Mouse (Mus musculus) mesoderm, embryonic 11.5 days (tissue): ENCODE measurements around the gene Prr18.

Experiments used
- DNase-seq: peaks from one replicate; pipeline ENCODE4 v3.0.0-alpha.2; 2012; ENCODE audit warnings: low read depth, low spot score

The Prr18 gene

GRCm38 (mm10) chr17:8340407-8341359 is 3.4 kb downstream of the Prr18 start:
- peak; percentile 41 for DNase-seq

- no peak for DNase-seq
Measured at GRCm38 (mm10) chr17:8341360-8341963, 4.2 kb downstream of the Prr18 start.

GRCm38 (mm10) chr17:8342706-8343105 is 5.4 kb downstream of the Prr18 start:
- DNase-seq: no peak

DNA sequence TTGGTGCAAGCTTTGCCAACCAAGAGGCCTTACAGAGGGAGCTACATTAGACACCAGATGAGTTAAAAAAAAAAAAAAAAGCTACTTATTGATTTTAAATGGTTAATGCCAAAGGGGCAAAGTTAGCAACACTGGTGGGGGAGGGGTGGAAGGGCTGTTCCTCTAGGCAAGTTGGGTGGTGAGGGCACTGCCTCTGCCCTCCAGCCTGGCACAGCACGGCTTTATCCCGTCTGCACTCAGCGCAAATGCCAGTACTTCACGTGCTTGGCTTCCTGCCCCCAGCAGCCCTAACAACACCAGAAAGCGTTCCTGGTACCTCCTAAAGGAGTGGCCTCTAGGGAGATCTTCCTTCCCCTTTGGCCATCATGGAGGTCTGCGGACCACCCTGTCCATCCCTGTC is 6.2 kb downstream of the Prr18 start:
- no peak for DNase-seq

DNA sequence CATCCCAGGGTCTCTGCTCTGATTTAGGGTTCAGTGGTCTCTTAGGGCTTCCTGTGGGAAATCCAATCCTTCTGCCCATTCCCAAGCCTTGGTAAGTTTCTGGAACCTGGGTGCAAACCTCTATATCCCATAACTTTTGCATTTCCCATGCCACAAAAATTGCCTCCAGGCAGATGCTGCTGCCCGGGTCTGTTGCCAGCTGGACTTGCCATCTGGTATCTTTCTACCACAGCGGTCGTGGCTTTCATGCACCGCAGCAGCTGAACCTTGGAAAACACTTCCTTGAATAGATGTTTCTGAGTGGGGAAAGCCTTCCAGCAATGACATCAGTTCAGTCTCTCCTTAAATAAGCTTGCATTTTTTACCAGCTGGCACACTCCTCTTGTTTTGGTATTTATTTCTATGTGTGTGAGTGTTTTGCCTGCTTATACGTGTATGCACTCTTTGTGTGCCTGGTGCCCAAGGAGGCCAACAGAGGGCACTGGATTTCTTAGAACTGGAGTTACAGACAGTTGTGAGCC is 10.6 kb downstream of the Prr18 start:
- DNase-seq: no peak

- DNase-seq: no peak
Measured at GRCm38 (mm10) chr17:8348941-8349340, 11.7 kb downstream of the Prr18 start.

GRCm38 (mm10) chr17:8351088-8351487 is 13.8 kb downstream of the Prr18 start:
- DNase-seq: no peak

DNA sequence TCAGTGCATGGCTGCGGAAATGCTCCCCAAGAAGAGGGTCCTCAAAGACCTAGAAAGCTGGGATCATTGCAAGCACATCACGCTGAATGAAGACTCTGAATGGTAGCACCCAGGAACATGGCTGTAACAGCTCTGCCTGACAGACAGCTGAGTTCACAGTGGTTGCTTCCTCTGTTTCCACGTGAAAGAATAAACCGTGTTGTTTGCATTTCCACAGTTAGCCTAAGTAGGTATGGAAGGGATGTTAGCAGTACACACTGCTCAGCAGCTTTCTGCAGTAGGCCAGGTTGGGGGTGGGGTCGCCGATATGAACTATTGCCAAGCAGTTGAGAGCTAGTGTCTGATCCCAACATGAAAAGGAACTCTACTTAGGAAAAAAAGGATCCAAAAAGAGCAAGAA is 18.4 kb downstream of the Prr18 start, which contains the start of gene T2:
TSS of gene T2 (plus strand) at position 301 of the 400 bp plus-strand sequence.
- no peak for DNase-seq

- no peak for DNase-seq
Measured at GRCm38 (mm10) chr17:8357498-8357897, 20.2 kb downstream of the Prr18 start.

- DNase-seq: no peak
Measured at GRCm38 (mm10) chr17:8360876-8361275, 23.6 kb downstream of the Prr18 start.

DNA sequence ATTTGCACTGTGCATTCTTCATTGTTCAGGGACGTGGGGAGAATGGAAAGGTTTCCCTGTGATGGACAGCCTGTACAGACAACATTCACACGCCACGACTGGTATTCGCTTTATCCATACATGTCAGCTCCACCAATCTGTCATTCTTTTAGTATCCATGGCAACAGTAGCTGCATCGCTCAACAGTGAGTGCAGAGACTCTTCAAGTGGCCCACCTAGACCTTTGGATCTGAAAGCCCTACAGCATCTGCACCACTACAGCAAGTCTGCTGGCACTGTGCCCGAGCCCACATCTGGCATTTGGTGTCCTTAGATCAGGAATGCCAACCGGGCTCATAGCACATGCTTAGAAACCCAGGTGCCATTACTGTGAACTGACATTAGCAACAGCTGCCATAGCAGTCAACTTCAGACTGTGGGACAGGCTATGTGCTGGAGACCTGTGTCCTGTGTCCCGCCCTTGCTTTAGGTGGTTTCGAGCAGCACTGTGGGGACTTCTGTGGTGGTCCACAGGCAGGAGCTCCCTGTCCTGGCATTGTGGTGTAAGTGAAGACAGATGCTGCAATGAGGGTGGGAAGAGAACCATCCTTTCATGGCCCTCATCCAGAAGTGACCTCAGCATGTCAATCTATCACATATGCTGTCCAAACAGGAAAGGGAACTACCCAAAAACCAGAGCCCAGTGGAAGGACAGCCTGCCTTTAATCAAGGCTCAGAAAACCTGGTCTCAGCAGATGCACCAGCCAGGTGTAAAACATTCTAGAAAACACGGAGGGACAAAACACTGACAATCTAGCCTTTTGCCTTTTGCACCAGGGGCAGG is 24.2 kb downstream of the Prr18 start:
- DNase-seq: no peak

DNA sequence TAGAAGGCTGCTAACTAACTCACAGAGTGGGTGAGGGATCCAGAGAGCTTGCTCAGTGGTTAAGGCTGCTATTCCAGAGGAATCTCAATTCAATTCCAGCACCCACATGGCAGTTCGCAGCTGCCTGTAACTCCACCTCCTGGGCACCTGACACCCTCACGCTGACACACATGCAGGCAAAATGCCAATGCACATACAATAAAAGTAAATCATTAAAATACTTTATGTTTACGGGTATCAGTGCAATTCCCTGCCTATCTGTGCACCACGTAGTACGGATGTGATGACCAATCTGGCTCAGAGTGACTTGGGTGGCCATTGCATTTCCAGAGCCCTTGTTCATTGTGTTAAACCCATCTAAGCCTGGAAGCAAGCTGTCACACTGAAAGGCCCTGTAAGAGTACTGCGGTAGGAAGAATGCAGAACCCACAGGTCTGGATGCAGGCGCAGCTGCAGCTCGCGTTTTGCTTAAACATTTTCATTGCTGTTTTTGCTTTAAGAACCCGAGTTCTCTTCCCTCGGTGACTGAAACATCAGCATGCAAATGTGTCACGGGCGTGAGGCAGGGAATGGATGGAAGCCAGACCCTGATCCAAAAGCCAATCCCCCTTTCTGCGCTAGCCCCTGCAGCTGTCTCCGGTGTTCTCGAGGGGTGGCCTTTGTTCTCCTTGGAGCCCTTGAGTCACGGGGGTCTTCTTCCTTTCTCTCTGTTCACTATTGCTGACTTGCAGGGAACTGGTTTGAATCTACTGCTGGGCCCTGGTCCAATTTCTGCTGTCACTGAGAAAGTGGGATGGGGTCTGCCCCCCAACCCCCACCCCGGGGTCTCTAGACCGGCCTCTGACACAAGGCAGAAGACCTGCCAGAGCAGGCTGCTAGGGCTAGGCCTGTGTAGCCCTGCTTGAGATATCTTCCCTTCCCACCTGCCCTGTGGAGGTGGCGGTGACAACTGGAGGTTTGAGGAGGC is 30.5 kb downstream of the Prr18 start:
- no peak for DNase-seq

DNA sequence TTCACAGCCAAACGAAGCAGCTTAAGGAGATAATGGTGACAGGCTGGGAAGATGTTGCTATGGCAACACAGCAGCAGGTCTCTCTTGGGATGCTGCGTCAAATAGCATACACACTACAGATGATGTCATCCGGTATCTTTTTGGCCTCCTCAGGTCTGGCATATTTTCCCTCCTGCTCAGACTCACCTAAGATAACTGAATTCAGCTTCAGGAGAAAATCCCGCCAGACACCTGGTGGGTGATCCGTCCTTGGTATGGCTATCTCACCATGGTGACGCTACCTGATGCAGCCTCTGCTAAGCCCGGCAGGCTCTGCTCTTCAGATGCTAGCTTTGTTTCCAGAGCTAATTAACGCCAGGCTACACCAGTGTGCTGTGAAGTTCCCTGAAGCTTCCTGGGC is 31.3 kb downstream of the Prr18 start:
- DNase-seq: peak; percentile 71

DNA sequence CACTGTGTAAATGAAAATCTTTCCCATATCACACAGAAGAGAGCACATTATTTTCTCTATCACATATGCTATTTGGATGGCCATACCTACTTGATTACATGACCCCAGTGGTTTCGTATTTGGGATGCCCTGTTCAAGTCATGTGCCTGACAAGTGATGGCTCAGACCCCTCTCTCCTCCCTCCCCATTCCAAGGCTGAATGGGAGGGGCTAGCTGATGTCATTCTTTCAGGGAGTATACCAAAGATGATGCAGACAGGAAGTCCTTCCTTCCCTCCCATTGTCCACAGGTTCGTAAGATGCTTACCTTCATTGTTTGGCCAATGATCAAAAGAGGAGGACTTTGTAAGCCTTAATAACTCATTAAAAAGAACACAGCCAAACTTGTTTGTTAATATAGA is 31.9 kb downstream of the Prr18 start:
- no peak for DNase-seq

- no peak for DNase-seq
Measured at GRCm38 (mm10) chr17:8370634-8371229, 33.5 kb downstream of the Prr18 start.

DNA sequence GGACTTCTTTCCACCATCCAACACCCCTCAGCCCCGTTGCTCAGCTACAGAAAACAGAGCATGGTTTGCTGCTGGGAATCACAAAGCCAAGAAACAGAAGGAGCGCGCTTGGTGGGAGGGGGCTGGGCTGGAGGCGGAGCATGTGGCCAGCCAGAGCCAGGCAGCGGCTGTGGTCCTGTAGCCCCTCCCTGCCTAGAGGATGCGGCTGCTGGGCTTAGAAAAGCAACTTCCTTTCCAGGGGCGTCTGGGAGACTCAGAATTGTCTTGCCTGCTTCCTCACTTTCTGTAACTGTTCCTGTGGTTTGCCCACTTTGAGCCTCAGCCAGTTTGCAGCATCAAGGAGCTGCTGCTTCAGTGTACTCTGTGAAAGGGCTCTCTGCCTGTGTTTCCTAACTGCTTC is 34.6 kb downstream of the Prr18 start:
- peak; percentile 88 for DNase-seq

- peak; percentile 92 for DNase-seq
Measured at GRCm38 (mm10) chr17:8372286-8373046, 35.2 kb downstream of the Prr18 start.

- DNase-seq: no peak
Measured at GRCm38 (mm10) chr17:8377298-8377697, 40.0 kb downstream of the Prr18 start.

DNA sequence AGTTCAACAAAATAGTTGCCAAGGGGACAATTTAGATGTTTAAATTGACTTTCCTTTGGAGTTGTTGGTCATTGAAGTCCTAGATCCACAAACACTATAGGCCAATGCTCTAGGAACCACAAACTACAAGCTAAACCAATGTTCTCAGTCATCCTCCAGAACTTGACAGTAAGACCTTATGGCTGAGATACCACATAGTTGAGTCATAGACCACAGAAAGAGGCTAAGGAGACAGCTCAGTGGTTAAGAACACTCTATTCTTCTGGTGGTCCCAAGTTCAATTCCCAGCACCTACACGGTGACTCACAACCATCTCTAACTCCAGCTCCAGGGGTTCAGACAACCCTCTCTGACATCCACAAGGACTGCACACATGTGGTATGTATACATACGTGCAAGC is 48.2 kb downstream of the Prr18 start:
- no peak for DNase-seq
